Mouse (Mus musculus) central nervous system, embryonic 14 days (tissue): ENCODE results near the gene Fbxw8. TPM values are rescaled to one million over a fixed set of nuclear protein-coding genes. Genes with fewer than 3 reads are reported as not detected.

Source experiments
- polyA plus RNA-seq: library from polyadenylated mRNA; depleted of rRNA; stranded (reverse); fragments of >200 nt; gene quantifications from 2 replicates; pipeline ENCODE4 v1.2.3, GENCODE M21; 2012; rRNA removed

Gene Fbxw8
- 46.1 and 48.6 TPM in 2 replicates for polyA plus RNA-seq

DNA sequence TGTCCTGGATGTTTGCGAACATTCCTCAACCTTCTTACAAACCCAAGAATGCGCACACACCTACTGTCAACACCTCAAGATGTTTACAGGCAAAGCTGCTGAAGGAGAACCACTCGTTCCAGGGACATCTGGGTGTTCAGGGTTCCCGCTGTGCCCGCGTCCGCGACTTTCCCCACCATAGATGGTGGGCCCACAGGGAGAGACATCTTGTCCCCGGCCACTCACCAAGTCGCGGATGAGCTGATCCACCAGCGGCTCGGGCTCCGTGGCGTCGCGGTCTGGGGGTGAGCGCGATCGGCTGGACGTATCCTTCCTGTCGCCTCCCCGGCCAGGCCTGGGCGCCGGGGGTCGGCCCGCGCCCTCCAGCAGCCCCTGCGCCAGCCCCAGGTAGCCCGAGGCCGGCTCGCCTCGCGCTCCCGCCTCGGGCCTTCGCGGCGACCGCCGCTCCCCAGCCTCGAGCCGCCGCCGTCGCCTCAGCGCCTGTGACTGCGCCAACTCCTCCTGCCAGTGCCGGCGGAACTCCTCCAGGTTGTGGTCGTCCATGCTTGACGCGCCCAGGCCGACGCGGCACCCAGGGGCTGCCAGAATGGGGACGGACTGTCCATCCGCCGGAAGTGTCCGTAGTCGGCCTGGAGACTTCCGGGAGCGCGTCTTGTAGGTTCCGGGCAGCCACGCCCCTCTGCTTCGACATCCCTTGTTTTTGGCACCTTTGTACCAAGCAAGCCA lies at the start of gene Fbxw8:
Gene Fbxw8 (minus strand): TSS at position 626 of the 726 bp plus-strand sequence.

DNA sequence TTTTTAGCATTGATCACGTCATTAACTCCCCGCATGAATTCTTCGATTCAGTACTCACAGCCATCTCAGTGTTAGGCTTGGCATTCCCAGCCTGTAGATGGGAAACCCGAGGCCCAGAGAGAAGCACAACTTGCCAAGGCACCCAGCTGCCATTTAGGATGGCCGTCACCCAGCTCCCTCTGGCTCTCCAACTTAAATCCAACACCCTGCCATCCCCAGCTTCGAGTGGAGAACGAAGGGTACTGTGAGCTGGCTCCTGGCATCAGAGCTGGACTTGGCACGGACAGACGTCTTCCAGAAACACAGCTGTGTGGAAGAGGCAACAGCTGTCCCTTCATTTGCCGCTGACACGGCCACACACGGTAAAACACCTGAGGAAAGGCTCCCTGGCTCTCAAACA lies 9.3 kb upstream of the Fbxw8 start, which contains the start of gene Hrk:
Gene Hrk (plus strand): TSS at position 68 of the 400 bp plus-strand sequence.

DNA sequence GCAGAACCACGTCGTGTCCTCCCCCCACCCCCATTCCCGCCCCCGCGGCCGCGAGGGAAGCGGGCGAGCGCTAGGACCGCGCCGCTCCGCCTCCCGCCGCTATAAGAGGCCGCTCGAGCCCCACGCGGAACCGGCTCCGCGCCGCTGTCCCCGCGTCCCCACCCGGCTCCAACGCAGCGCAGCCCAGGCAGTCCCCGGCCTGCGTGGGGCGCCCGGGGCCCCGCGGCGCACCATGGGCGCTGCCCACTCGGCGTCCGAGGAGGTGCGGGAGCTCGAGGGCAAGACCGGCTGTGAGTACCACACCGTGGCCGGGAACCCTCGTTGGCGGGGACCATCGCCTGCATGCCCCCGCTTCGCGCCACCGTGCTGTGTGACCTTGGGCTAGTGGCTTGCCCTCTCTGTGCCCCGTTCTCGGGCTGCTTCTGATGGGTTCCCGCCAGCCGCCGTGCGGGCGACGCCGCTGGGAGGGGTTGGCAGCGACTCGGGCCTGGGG lies 127.5 kb downstream of the Fbxw8 start, which contains the start of gene Tesc:
Gene Tesc (plus strand): TSS at position 46 of the 493 bp plus-strand sequence.

Other genes with a start within 250 kb of the Fbxw8 start
- 131 and 158 TPM in 2 replicates for gene Fbxo21, start 178.7 kb downstream of the Fbxw8 start, polyA plus RNA-seq
- 3.1 and 3.5 TPM in 2 replicates for gene Tesc, start 127.7 kb downstream of the Fbxw8 start, polyA plus RNA-seq
- 3.4 and 3.8 TPM in 2 replicates for gene Hrk, start 9.2 kb upstream of the Fbxw8 start, polyA plus RNA-seq
- 73.6 and 75.2 TPM in 2 replicates for gene Rnft2, start 89.7 kb upstream of the Fbxw8 start, polyA plus RNA-seq
- 18.9 and 19.6 TPM in 2 replicates for gene 2410131K14Rik, start 89.8 kb upstream of the Fbxw8 start, polyA plus RNA-seq